Mouse (Mus musculus) embryonic fibroblast, embryonic 13.5 days (primary cell): Measurements from ENCODE around the gene Lyve1. TPM values are rescaled to one million over a fixed set of nuclear protein-coding genes. Genes with fewer than 3 reads are reported as not detected.

Experiments used
- H3K27ac ChIP-seq: 2 replicates; pipeline ENCODE4 v1.5.1; 2012; ENCODE audit warnings: low read length, control low read depth, inconsistent platforms; ENCODE audit not compliant: insufficient read depth
- H3K4me1 ChIP-seq: 2 replicates; pipeline ENCODE4 v1.6.1; 2011; ENCODE audit warnings: low read length; ENCODE audit not compliant: control insufficient read depth, insufficient read depth
- H3K4me3 ChIP-seq: 2 replicates; pipeline ENCODE4 v1.5.1; 2011; ENCODE audit warnings: mild to moderate bottlenecking, control low read depth, low read length; ENCODE audit not compliant: insufficient read depth
- CTCF ChIP-seq: IDR thresholded peaks from 2 replicates; pipeline ENCODE4 v1.5.1; 2011; ENCODE audit warnings: mild to moderate bottlenecking, control low read depth, low read length, moderate library complexity, borderline replicate concordance; ENCODE audit not compliant: insufficient read depth
- POLR2A ChIP-seq: IDR thresholded peaks from 2 replicates; pipeline ENCODE4 v1.6.1; 2011; ENCODE audit warnings: low read depth, mild to moderate bottlenecking, control low read depth, low read length, moderate library complexity
- polyA plus RNA-seq: library from polyadenylated mRNA; stranded (reverse); fragments of >200 nt; gene quantifications from 2 replicates; pipeline ENCODE4 v1.2.4, GENCODE M21; 2011; ENCODE audit warnings: low read depth; ENCODE audit not compliant: missing spikeins, insufficient read length

Lyve1 gene
- polyA plus RNA-seq, 1 experiment: not detected

GRCm38 (mm10) chr7:110881746-110882333 lies 18.8 kb upstream of the Lyve1 start:
- TF ChIP-seq CTCF (no peak), POLR2A (no peak)
- no peaks in the 10 kb centered on the region; the same call in 1 of the 2 replicates for H3K4me1 ChIP-seq
- no peak overlapping the region for H3K4me3 ChIP-seq
- no peak overlapping the region for H3K27ac ChIP-seq

- no peak for TF ChIP-seq POLR2A
- TF ChIP-seq CTCF: no peak
- Histone ChIP-seq H3K4me1 (no peaks in the 10 kb centered on the region; the same call in 1 of the 2 replicates), H3K4me3 (no peak overlapping the region), H3K27ac (no peak overlapping the region)
These were observed 15.0 kb upstream of the Lyve1 start for GRCm38 (mm10) chr7:110878028-110878427.

GRCm38 (mm10) chr7:110876965-110877364 lies 13.9 kb upstream of the Lyve1 start:
- TF ChIP-seq CTCF (no peak), POLR2A (no peak)
- H3K27ac ChIP-seq: no peak overlapping the region

GRCm38 (mm10) chr7:110868807-110869206 lies 5.8 kb upstream of the Lyve1 start:
- H3K27ac ChIP-seq: no peak overlapping the region
- H3K4me1 ChIP-seq: peaks cover 2% of the 10 kb centered on the region; the same call in 1 of the 2 replicates
- TF ChIP-seq POLR2A (no peak), CTCF (no peak)
- H3K4me3 ChIP-seq: no peak overlapping the region

More at GRCm38 (mm10) chr7:110876965-110877364, 13.9 kb upstream of the Lyve1 start:
- H3K4me3 ChIP-seq: no peak overlapping the region
- no peaks in the 10 kb centered on the region for H3K4me1 ChIP-seq

GRCm38 (mm10) chr7:110867116-110867515 lies 4.1 kb upstream of the Lyve1 start:
- TF ChIP-seq CTCF (no peak), POLR2A (no peak)
- Histone ChIP-seq H3K27ac (no peak overlapping the region), H3K4me3 (no peak overlapping the region), H3K4me1 (peaks cover 2% of the 10 kb centered on the region; the same call in 1 of the 2 replicates)

GRCm38 (mm10) chr7:110866021-110866420 lies 3.0 kb upstream of the Lyve1 start:
- H3K4me3 ChIP-seq: no peak overlapping the region
- H3K4me1 ChIP-seq: peaks cover 2% of the 10 kb centered on the region; the same call in 1 of the 2 replicates
- no peak for TF ChIP-seq CTCF
- TF ChIP-seq POLR2A: no peak
- no peak overlapping the region for H3K27ac ChIP-seq

- Histone ChIP-seq H3K4me3 (no peak overlapping the region), H3K4me1 (peaks cover 2% of the 10 kb centered on the region; the same call in 1 of the 2 replicates), H3K27ac (no peak overlapping the region)
- no peak for TF ChIP-seq POLR2A
- TF ChIP-seq CTCF: no peak
These were observed 2.5 kb upstream of the Lyve1 start for GRCm38 (mm10) chr7:110865570-110865969.

GRCm38 (mm10) chr7:110865038-110865437 lies 2.0 kb upstream of the Lyve1 start:
- no peak overlapping the region for H3K4me3 ChIP-seq

GRCm38 (mm10) chr7:110860129-110860528 lies 2.9 kb downstream of the Lyve1 start:
- H3K4me1 ChIP-seq: peaks cover under 1% of the 10 kb centered on the region; the same call in 1 of the 2 replicates
- no peak for TF ChIP-seq POLR2A
- TF ChIP-seq CTCF: no peak
- H3K27ac ChIP-seq: no peak overlapping the region
- H3K4me3 ChIP-seq: no peak overlapping the region

More at GRCm38 (mm10) chr7:110865038-110865437, 2.0 kb upstream of the Lyve1 start:
- TF ChIP-seq CTCF (no peak), POLR2A (no peak)
- no peak overlapping the region for H3K27ac ChIP-seq
- peaks cover 2% of the 10 kb centered on the region; the same call in 1 of the 2 replicates for H3K4me1 ChIP-seq

GRCm38 (mm10) chr7:110855604-110856003 lies 7.4 kb downstream of the Lyve1 start:
- Histone ChIP-seq H3K27ac (no peak overlapping the region), H3K4me3 (no peak overlapping the region), H3K4me1 (peaks cover 7% of the 10 kb centered on the region; the same call in 1 of the 2 replicates)
- TF ChIP-seq CTCF (no peak), POLR2A (no peak)
